Mouse (Mus musculus): ENCODE data around the gene Abcd4. TPM values are rescaled to one million over a fixed set of nuclear protein-coding genes. Genes with fewer than 3 reads are reported as not detected.

Abcd4 gene
- polyA plus RNA-seq, 1 experiment, result 8.5 TPM

GRCm38 (mm10) chr12:84614001-84614400 lies 3.2 kb downstream of the Abcd4 start:
- TF ChIP-seq CTCF (IDR thresholded peaks at IDR 0.05; ENCODE audit: control insufficient read depth, insufficient read depth, insufficient read length), result no peak
- TF ChIP-seq USF1 (IDR thresholded peaks at IDR 0.05; ENCODE audit: low read depth), result peak; percentile 24
- TF ChIP-seq MYOG (IDR thresholded peaks at IDR 0.05; ENCODE audit: control insufficient read depth, extremely low read depth, insufficient read length), result no peak
- Histone ChIP-seq H3ac (ENCODE audit: control insufficient read depth, insufficient read length, low read depth) (no peak overlapping the region), H3K79me2 (ENCODE audit: control insufficient read depth, insufficient read depth) (peaks cover 39% of the 10 kb centered on the region), H3K4me3 (ENCODE audit: insufficient read depth, poor library complexity, severe bottlenecking) (no peak overlapping the region), H3K27me3 (ENCODE audit: control insufficient read depth, insufficient read depth, insufficient read length) (no peaks in the 10 kb centered on the region), H3K79me3 (ENCODE audit: low read depth) (peaks cover 12% of the 10 kb centered on the region), H3K36me3 (ENCODE audit: control insufficient read depth, insufficient read depth) (peaks cover 21% of the 10 kb centered on the region)

GRCm38 (mm10) chr12:84612518-84612917 lies 4.7 kb downstream of the Abcd4 start:
- Histone ChIP-seq H3K79me3 (ENCODE audit: low read depth) (peaks cover 12% of the 10 kb centered on the region), H3K36me3 (ENCODE audit: control insufficient read depth, insufficient read depth) (peaks cover 34% of the 10 kb centered on the region), H3K79me2 (ENCODE audit: control insufficient read depth, insufficient read depth) (peaks cover 39% of the 10 kb centered on the region), H3K27me3 (ENCODE audit: control insufficient read depth, insufficient read depth, insufficient read length) (no peaks in the 10 kb centered on the region), H3K4me3 (ENCODE audit: insufficient read depth, poor library complexity, severe bottlenecking) (no peak overlapping the region), H3ac (ENCODE audit: control insufficient read depth, insufficient read length, low read depth) (no peak overlapping the region)
- TF ChIP-seq CEBPB (IDR thresholded peaks at IDR 0.05; ENCODE audit: low read depth), result no peak
- no peak for TF ChIP-seq CTCF (IDR thresholded peaks at IDR 0.05; ENCODE audit: control insufficient read depth, insufficient read depth, insufficient read length)
- TF ChIP-seq MYOD1 (IDR thresholded peaks at IDR 0.05; ENCODE audit: control insufficient read depth, insufficient read length, low read depth), result no peak
- TF ChIP-seq MYOG (IDR thresholded peaks at IDR 0.05; ENCODE audit: control insufficient read depth, extremely low read depth, insufficient read length), result no peak
- TF ChIP-seq USF1 (IDR thresholded peaks at IDR 0.05; ENCODE audit: low read depth), result no peak
- TF ChIP-seq MAX (IDR thresholded peaks at IDR 0.05), result no peak
- no peak for TF ChIP-seq FOSL1 (IDR thresholded peaks at IDR 0.05; ENCODE audit: insufficient read depth, low read length, poor library complexity, severe bottlenecking)

DNA sequence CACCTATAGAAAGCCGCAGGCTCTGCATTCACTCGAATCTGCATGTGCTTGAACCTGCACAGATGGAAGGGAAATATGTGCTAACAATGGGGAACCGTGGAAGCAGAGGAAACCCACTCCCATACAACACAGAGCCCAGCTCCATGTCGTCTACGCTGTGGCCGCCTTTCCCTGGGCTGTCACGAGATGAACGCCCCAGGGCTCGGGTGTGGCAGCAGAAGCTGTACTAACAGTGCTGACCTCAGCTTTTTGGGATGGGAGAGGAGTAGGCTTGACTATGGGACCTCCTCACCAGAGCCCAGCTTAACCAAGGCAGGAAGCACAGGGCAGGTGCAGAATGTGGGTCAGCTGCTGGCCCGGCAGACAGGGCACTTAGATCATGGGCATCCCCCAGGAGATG lies 5.5 kb downstream of the Abcd4 start:
- TF ChIP-seq USF1 (IDR thresholded peaks at IDR 0.05; ENCODE audit: low read depth), result no peak
- TF ChIP-seq MYOG (IDR thresholded peaks at IDR 0.05; ENCODE audit: control insufficient read depth, extremely low read depth, insufficient read length), result no peak
- TF ChIP-seq CEBPB (IDR thresholded peaks at IDR 0.05; ENCODE audit: low read depth), result no peak
- Histone ChIP-seq H3ac (ENCODE audit: control insufficient read depth, insufficient read length, low read depth) (no peak overlapping the region), H3K36me3 (ENCODE audit: control insufficient read depth, insufficient read depth) (peaks cover 42% of the 10 kb centered on the region), H3K79me3 (ENCODE audit: low read depth) (peaks cover 10% of the 10 kb centered on the region), H3K27me3 (ENCODE audit: control insufficient read depth, insufficient read depth, insufficient read length) (no peaks in the 10 kb centered on the region), H3K4me3 (ENCODE audit: insufficient read depth, poor library complexity, severe bottlenecking) (no peak overlapping the region), H3K79me2 (ENCODE audit: control insufficient read depth, insufficient read depth) (peaks cover 34% of the 10 kb centered on the region)

DNA sequence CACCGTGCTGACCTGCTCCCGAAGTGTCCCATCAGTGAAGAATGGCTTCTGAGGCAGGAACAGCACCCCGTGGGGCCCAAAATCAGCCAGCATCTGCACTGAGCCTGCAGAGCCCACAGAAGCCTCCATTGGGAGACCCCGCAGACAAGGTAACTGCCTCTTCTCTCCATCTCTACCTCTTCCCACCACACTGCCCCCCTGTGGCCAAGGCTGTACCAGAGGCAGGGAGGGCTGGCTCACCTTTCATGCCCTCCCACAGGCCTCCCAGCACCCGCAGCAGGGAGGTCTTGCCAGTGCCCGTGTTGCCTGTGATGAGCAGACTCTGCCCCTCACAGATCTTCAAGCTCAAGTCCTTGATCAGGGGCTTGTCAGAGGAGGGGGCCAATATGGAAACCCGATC lies 11.4 kb downstream of the Abcd4 start:
- peak; percentile 48 for TF ChIP-seq CTCF (IDR thresholded peaks at IDR 0.05; ENCODE audit: control insufficient read depth, insufficient read depth, insufficient read length)
- TF ChIP-seq MYOD1 (IDR thresholded peaks at IDR 0.05; ENCODE audit: control insufficient read depth, insufficient read length, low read depth), result no peak
- H3K36me3 ChIP-seq (ENCODE audit: control insufficient read depth, insufficient read depth), result peaks cover 47% of the 10 kb centered on the region

GRCm38 (mm10) chr12:84604001-84604400 lies 13.2 kb downstream of the Abcd4 start:
- H3K79me3 ChIP-seq (ENCODE audit: low read depth), result no peaks in the 10 kb centered on the region
- TF ChIP-seq MAX (IDR thresholded peaks at IDR 0.05) (no peak), USF1 (IDR thresholded peaks at IDR 0.05; ENCODE audit: low read depth) (no peak), MYOD1 (IDR thresholded peaks at IDR 0.05; ENCODE audit: control insufficient read depth, insufficient read length, low read depth) (no peak), FOSL1 (IDR thresholded peaks at IDR 0.05; ENCODE audit: insufficient read depth, low read length, poor library complexity, severe bottlenecking) (no peak), CTCF (IDR thresholded peaks at IDR 0.05; ENCODE audit: control insufficient read depth, insufficient read depth, insufficient read length) (no peak), MYOG (IDR thresholded peaks at IDR 0.05; ENCODE audit: control insufficient read depth, extremely low read depth, insufficient read length) (no peak), CEBPB (IDR thresholded peaks at IDR 0.05; ENCODE audit: low read depth) (no peak)
- H3ac ChIP-seq (ENCODE audit: control insufficient read depth, insufficient read length, low read depth), result no peak overlapping the region
- peaks cover 42% of the 10 kb centered on the region for H3K36me3 ChIP-seq (ENCODE audit: control insufficient read depth, insufficient read depth)
- H3K4me3 ChIP-seq (ENCODE audit: insufficient read depth, poor library complexity, severe bottlenecking), result no peak overlapping the region
- no peaks in the 10 kb centered on the region for H3K27me3 ChIP-seq (ENCODE audit: control insufficient read depth, insufficient read depth, insufficient read length)
- no peaks in the 10 kb centered on the region for H3K79me2 ChIP-seq (ENCODE audit: control insufficient read depth, insufficient read depth)

More for the DNA sequence above, 11.4 kb downstream of the Abcd4 start:
- Histone ChIP-seq H3K79me3 (ENCODE audit: low read depth) (no peaks in the 10 kb centered on the region), H3ac (ENCODE audit: control insufficient read depth, insufficient read length, low read depth) (no peak overlapping the region), H3K79me2 (ENCODE audit: control insufficient read depth, insufficient read depth) (no peaks in the 10 kb centered on the region), H3K27me3 (ENCODE audit: control insufficient read depth, insufficient read depth, insufficient read length) (no peaks in the 10 kb centered on the region), H3K4me3 (ENCODE audit: insufficient read depth, poor library complexity, severe bottlenecking) (no peak overlapping the region)

DNA sequence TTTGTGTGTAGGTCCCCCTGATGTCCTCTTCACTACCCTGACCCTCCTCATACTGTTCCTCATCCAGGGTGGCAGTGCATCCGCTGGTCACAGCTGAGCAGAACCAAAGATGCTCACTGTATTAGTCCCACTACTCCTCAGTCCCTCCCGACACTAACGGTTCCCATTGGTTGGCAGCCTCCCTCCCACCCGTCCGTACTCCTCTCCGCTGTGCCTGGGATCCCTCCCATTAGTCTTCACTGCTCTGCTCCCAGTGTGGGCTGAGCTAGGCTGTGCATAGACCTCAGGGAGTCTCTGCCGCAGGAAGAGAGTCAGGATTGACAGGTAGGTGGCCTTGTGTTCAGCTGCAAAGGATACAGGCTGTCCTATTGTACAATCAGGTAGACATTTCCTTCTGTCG lies 18.9 kb downstream of the Abcd4 start:
- Histone ChIP-seq H3K36me3 (ENCODE audit: control insufficient read depth, insufficient read depth) (peaks cover 8% of the 10 kb centered on the region), H3K4me3 (ENCODE audit: insufficient read depth, poor library complexity, severe bottlenecking) (no peak overlapping the region), H3K27me3 (ENCODE audit: control insufficient read depth, insufficient read depth, insufficient read length) (no peaks in the 10 kb centered on the region), H3K79me3 (ENCODE audit: low read depth) (no peaks in the 10 kb centered on the region), H3K79me2 (ENCODE audit: control insufficient read depth, insufficient read depth) (no peaks in the 10 kb centered on the region), H3ac (ENCODE audit: control insufficient read depth, insufficient read length, low read depth) (no peak overlapping the region)
- TF ChIP-seq CEBPB (IDR thresholded peaks at IDR 0.05; ENCODE audit: low read depth) (no peak), MYOD1 (IDR thresholded peaks at IDR 0.05; ENCODE audit: control insufficient read depth, insufficient read length, low read depth) (no peak), MAX (IDR thresholded peaks at IDR 0.05) (no peak), USF1 (IDR thresholded peaks at IDR 0.05; ENCODE audit: low read depth) (no peak), CTCF (IDR thresholded peaks at IDR 0.05; ENCODE audit: control insufficient read depth, insufficient read depth, insufficient read length) (no peak), FOSL1 (IDR thresholded peaks at IDR 0.05; ENCODE audit: insufficient read depth, low read length, poor library complexity, severe bottlenecking) (no peak), MYOG (IDR thresholded peaks at IDR 0.05; ENCODE audit: control insufficient read depth, extremely low read depth, insufficient read length) (no peak)

Measured in C2C12 (cell line).